Mouse (Mus musculus): ENCODE measurements around the gene Trp53bp1.

Gene Trp53bp1

GRCm38 (mm10) chr2:121249758-121250157 is 21.4 kb downstream of the Trp53bp1 start:
- no peak for DNase-seq (ENCODE audit: extremely low read depth, low read depth)

- no peak for DNase-seq (ENCODE audit: extremely low read depth, low read depth)
Measured at GRCm38 (mm10) chr2:121244099-121244498, 27.1 kb downstream of the Trp53bp1 start.

- DNase-seq (ENCODE audit: extremely low read depth, low read depth), result no peak
Measured at GRCm38 (mm10) chr2:121239426-121239825, 31.8 kb downstream of the Trp53bp1 start.

- peak; percentile 37 for DNase-seq (ENCODE audit: extremely low read depth, low read depth)
Measured at GRCm38 (mm10) chr2:121235460-121236072, 35.6 kb downstream of the Trp53bp1 start.

GRCm38 (mm10) chr2:121228135-121228534 is 43.1 kb downstream of the Trp53bp1 start:
- peak; percentile 33 for DNase-seq (ENCODE audit: extremely low read depth, low read depth)

- no peak for DNase-seq (ENCODE audit: extremely low read depth, low read depth)
Measured at GRCm38 (mm10) chr2:121223010-121223409, 48.2 kb downstream of the Trp53bp1 start.

- no peak for DNase-seq (ENCODE audit: extremely low read depth, low read depth)
Measured at GRCm38 (mm10) chr2:121219994-121220393, 51.2 kb downstream of the Trp53bp1 start.

- DNase-seq (ENCODE audit: extremely low read depth, low read depth), result no peak
Measured at GRCm38 (mm10) chr2:121219177-121219576, 52.0 kb downstream of the Trp53bp1 start.

- DNase-seq (ENCODE audit: extremely low read depth, low read depth), result no peak
Measured at GRCm38 (mm10) chr2:121214491-121214890, 56.7 kb downstream of the Trp53bp1 start.

GRCm38 (mm10) chr2:121206541-121206940 is 64.7 kb downstream of the Trp53bp1 start:
- DNase-seq (ENCODE audit: extremely low read depth, low read depth), result no peak

GRCm38 (mm10) chr2:121204276-121204675 is 66.9 kb downstream of the Trp53bp1 start:
- no peak for DNase-seq (ENCODE audit: extremely low read depth, low read depth)

- no peak for DNase-seq (ENCODE audit: extremely low read depth, low read depth)
Measured at GRCm38 (mm10) chr2:121195466-121195865, 75.7 kb downstream of the Trp53bp1 start.

- DNase-seq (ENCODE audit: extremely low read depth, low read depth), result no peak
Measured at GRCm38 (mm10) chr2:121188530-121188929, 82.7 kb downstream of the Trp53bp1 start.

- DNase-seq (ENCODE audit: extremely low read depth, low read depth), result no peak
Measured at GRCm38 (mm10) chr2:121184142-121184541, 87.1 kb downstream of the Trp53bp1 start.

GRCm38 (mm10) chr2:121183431-121183830 is 87.8 kb downstream of the Trp53bp1 start:
- DNase-seq (ENCODE audit: extremely low read depth, low read depth), result no peak

GRCm38 (mm10) chr2:121178828-121179479 is 92.3 kb downstream of the Trp53bp1 start:
- no peak for DNase-seq (ENCODE audit: extremely low read depth, low read depth)

- DNase-seq (ENCODE audit: extremely low read depth, low read depth), result peak; percentile 67
Measured at GRCm38 (mm10) chr2:121170980-121171742, 100.0 kb downstream of the Trp53bp1 start, which contains the start of gene Zscan29. Zscan29 (minus strand) TSS chr2:121171125.

- peak; percentile 26 for DNase-seq (ENCODE audit: extremely low read depth, low read depth)
Measured at GRCm38 (mm10) chr2:121170481-121170971, 100.7 kb downstream of the Trp53bp1 start, which contains the start of gene Tubgcp4. Tubgcp4 (plus strand) TSS chr2:121170654.

GRCm38 (mm10) chr2:121169902-121170301 is 101.3 kb downstream of the Trp53bp1 start:
- DNase-seq (ENCODE audit: extremely low read depth, low read depth), result peak; percentile 15

- DNase-seq (ENCODE audit: extremely low read depth, low read depth), result no peak
Measured at GRCm38 (mm10) chr2:121169173-121169572, 102.0 kb downstream of the Trp53bp1 start.

- DNase-seq (ENCODE audit: extremely low read depth, low read depth), result peak; percentile 9
Measured at GRCm38 (mm10) chr2:121153100-121153499, 118.1 kb downstream of the Trp53bp1 start.

- DNase-seq (ENCODE audit: extremely low read depth, low read depth), result no peak
Measured at GRCm38 (mm10) chr2:121149679-121150078, 121.5 kb downstream of the Trp53bp1 start.
